Mouse (Mus musculus) T-helper 1 cell (primary cell): Measurements from ENCODE around the gene Cfi.

Experiments used
- in situ Hi-C: fragments of 300-600 bp; cut with MboI, MseI; formaldehyde crosslinking; loops from one replicate; pipeline ENCODE4 v1.15.1; 2025; ENCODE audit warnings: high pct_unique_total_duplicates

Cfi gene

GRCm38 (mm10) chr3:129835388-129835934, at the start of gene Cfi:
Gene Cfi (plus strand): TSS chr3:129835884.
- in situ Hi-C loops, result no loop called here

GRCm38 (mm10) chr3:129793801-129794200, 41.9 kb upstream of the Cfi start:
- in situ Hi-C loops, result no loop called here

GRCm38 (mm10) chr3:129797341-129797740, 38.3 kb upstream of the Cfi start:
- in situ Hi-C loops, result no loop called here

GRCm38 (mm10) chr3:129798551-129798950, 37.1 kb upstream of the Cfi start:
- in situ Hi-C loops, result no loop called here

- in situ Hi-C loops, result no loop called here
Measured at GRCm38 (mm10) chr3:129799011-129799410, 36.7 kb upstream of the Cfi start.

GRCm38 (mm10) chr3:129803765-129804164, 31.9 kb upstream of the Cfi start, which contains the start of gene Lrit3:
Gene Lrit3 (minus strand): TSS chr3:129804030.
- in situ Hi-C loops, result no loop called here

- in situ Hi-C loops, result no loop called here
Measured at GRCm38 (mm10) chr3:129820847-129821246, 14.8 kb upstream of the Cfi start.

- in situ Hi-C loops, result no loop called here
Measured at GRCm38 (mm10) chr3:129821736-129822135, 13.9 kb upstream of the Cfi start.

- in situ Hi-C loops, result no loop called here
Measured at GRCm38 (mm10) chr3:129822206-129822775, 13.4 kb upstream of the Cfi start, which contains the start of gene Rrh. Gene Rrh (minus strand): TSS chr3:129822587.

- in situ Hi-C loops, result no loop called here
Measured at GRCm38 (mm10) chr3:129823293-129823692, 12.4 kb upstream of the Cfi start.

GRCm38 (mm10) chr3:129824146-129824545, 11.5 kb upstream of the Cfi start:
- in situ Hi-C loops, result no loop called here

- in situ Hi-C loops, result no loop called here
Measured at GRCm38 (mm10) chr3:129824891-129825290, 10.8 kb upstream of the Cfi start.

- in situ Hi-C loops, result no loop called here
Measured at GRCm38 (mm10) chr3:129826691-129827090, 9.0 kb upstream of the Cfi start.

- in situ Hi-C loops, result no loop called here
Measured at GRCm38 (mm10) chr3:129827691-129828090, 8.0 kb upstream of the Cfi start.

- in situ Hi-C loops, result no loop called here
Measured at GRCm38 (mm10) chr3:129830626-129831025, 5.1 kb upstream of the Cfi start.

GRCm38 (mm10) chr3:129831035-129831568, 4.6 kb upstream of the Cfi start, which contains the start of gene Gar1:
Gene Gar1 (minus strand): TSS chr3:129831396.
- in situ Hi-C loops, result no loop called here

GRCm38 (mm10) chr3:129836051-129836697, 490 bp downstream of the Cfi start:
- in situ Hi-C loops, result no loop called here

- in situ Hi-C loops, result no loop called here
Measured at GRCm38 (mm10) chr3:129836965-129837364, 1.3 kb downstream of the Cfi start.

GRCm38 (mm10) chr3:129838017-129838416, 2.3 kb downstream of the Cfi start:
- in situ Hi-C loops, result no loop called here

GRCm38 (mm10) chr3:129845868-129846267, 10.2 kb downstream of the Cfi start:
- in situ Hi-C loops, result loop anchor here (10.0 kb wide), 1 partner anchor 861 kb away; no protein-coding TSS in a partner anchor

- in situ Hi-C loops, result loop anchor here (10.0 kb wide), 1 partner anchor 862 kb away; no protein-coding TSS in a partner anchor
Measured at GRCm38 (mm10) chr3:129846846-129847245, 11.2 kb downstream of the Cfi start.

GRCm38 (mm10) chr3:129862592-129862991, 26.9 kb downstream of the Cfi start:
- in situ Hi-C loops, result no loop called here

- in situ Hi-C loops, result no loop called here
Measured at GRCm38 (mm10) chr3:129863698-129864097, 28.0 kb downstream of the Cfi start.
